Mouse (Mus musculus): ENCODE measurements around the gene Ccdc43. TPM values are rescaled to one million over a fixed set of nuclear protein-coding genes. Genes with fewer than 3 reads are reported as not detected.

Gene Ccdc43
- polyA plus RNA-seq, 1 experiment from 2014 or later = 20.4 TPM

DNA sequence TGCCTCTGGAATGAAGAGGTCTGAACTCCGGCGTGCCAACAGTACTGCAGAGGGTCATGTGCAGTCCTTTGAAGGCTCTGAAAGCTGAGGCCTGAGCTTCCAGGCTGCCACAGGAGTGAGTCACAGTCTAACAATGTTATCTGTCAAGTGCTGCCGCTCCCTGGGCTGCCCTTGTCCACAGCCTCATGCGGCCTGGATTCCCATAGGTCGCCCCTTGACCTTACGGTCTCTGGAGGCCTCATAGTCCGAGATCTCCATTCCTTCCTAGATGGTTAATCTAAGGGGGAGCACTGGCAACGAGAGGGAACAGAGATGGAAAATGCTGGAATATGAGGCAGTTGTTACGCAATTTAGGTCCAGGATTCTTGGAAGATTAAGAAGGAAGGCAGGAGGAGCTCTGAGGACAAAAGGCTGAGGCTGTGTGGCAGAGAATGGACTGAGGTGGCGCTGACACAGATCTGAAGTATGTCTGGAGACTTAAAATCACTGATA, 53.6 kb downstream of the Ccdc43 start:
- H3K27ac ChIP-seq (ENCODE audit: low read length) = peak overlapping the region; percentile 65

GRCm38 (mm10) chr11:102636887-102637286, 60.7 kb downstream of the Ccdc43 start:
- H3K27ac ChIP-seq (ENCODE audit: low read length) = no peak overlapping the region
- WGBS = 23% methylated on average over 12 of the region's 12 CpGs
- ATAC-seq = peak; percentile 47

More for the DNA sequence above, 53.6 kb downstream of the Ccdc43 start:
- TF ChIP-seq CTCF (IDR thresholded peaks at IDR 0.05) = peak; percentile 34
- peak; percentile 96 for TF ChIP-seq EP300 (IDR thresholded peaks at IDR 0.05)
- WGBS = 22% methylated on average over 10 of the region's 10 CpGs
- Histone ChIP-seq H3K4me2 (replicated peaks; ENCODE audit: low read depth, low read length) (no peak overlapping the region), H3K9ac (replicated peaks; ENCODE audit: low read depth) (no peak overlapping the region), H3K36me3 (ENCODE audit: insufficient read depth, low read length) (no peaks in the 10 kb centered on the region), H3K4me3 (ENCODE audit: low read depth, low read length) (no peak overlapping the region), H3K9me3 (ENCODE audit: low read length) (no peaks in the 10 kb centered on the region), H3K27me3 (replicated peaks; ENCODE audit: insufficient read depth, low read length) (no peaks in the 10 kb centered on the region), H3K4me1 (ENCODE audit: insufficient read depth, low read depth, low read length) (no peaks in the 10 kb centered on the region)
- ATAC-seq (peak; percentile 98), DNase-seq (ENCODE audit: low spot score) (peak; percentile 96)

More at GRCm38 (mm10) chr11:102636887-102637286, 60.7 kb downstream of the Ccdc43 start:
- Histone ChIP-seq H3K36me3 (ENCODE audit: insufficient read depth, low read length) (no peaks in the 10 kb centered on the region), H3K9me3 (ENCODE audit: low read length) (no peaks in the 10 kb centered on the region), H3K27me3 (replicated peaks; ENCODE audit: insufficient read depth, low read length) (no peaks in the 10 kb centered on the region), H3K9ac (replicated peaks; ENCODE audit: low read depth) (no peak overlapping the region), H3K4me3 (ENCODE audit: low read depth, low read length) (no peak overlapping the region), H3K4me1 (ENCODE audit: insufficient read depth, low read depth, low read length) (no peaks in the 10 kb centered on the region; the same call in 1 of the 2 replicates), H3K4me2 (replicated peaks; ENCODE audit: low read depth, low read length) (no peak overlapping the region)
- TF ChIP-seq CTCF (IDR thresholded peaks at IDR 0.05) = no peak
- no peak for TF ChIP-seq EP300 (IDR thresholded peaks at IDR 0.05)
- DNase-seq (ENCODE audit: low spot score) = peak; percentile 40

Small RNAs within 50 kb of the gene (microRNA-seq; reads per million reads assigned to microRNA genes)
- gene Gm22920 = not detected

Other genes starting within 250 kb of the Ccdc43 start
- 13.0 and 14.9 TPM in 2 replicates for gene Itga2b, start 227.7 kb downstream of the Ccdc43 start, polyA plus RNA-seq (2015; fragmentation: Nextera tagmentation; extraction: Ambion mirVana)
- 25.3 and 27.4 TPM in 2 replicates for gene Gpatch8, start 141.4 kb downstream of the Ccdc43 start, polyA plus RNA-seq (2015; fragmentation: Nextera tagmentation; extraction: Ambion mirVana)
- gene Gm11627, start 118.3 kb downstream of the Ccdc43 start, polyA plus RNA-seq (2015; fragmentation: Nextera tagmentation; extraction: Ambion mirVana) = 8.0 and 11.4 TPM in 2 replicates
- gene Fzd2, start 93.4 kb downstream of the Ccdc43 start, polyA plus RNA-seq (2015; fragmentation: Nextera tagmentation; extraction: Ambion mirVana) = 19.6 and 20.8 TPM in 2 replicates
- 0.04 and 0.05 TPM in 2 replicates for gene Meioc, start 34.1 kb downstream of the Ccdc43 start, polyA plus RNA-seq (2015; fragmentation: Nextera tagmentation; extraction: Ambion mirVana)
- 0.78 and 1.8 TPM in 2 replicates for gene Adam11, start 63.7 kb upstream of the Ccdc43 start, polyA plus RNA-seq (2015; fragmentation: Nextera tagmentation; extraction: Ambion mirVana)
- 35.9 and 37.0 TPM in 2 replicates for gene Gjc1, start 121.9 kb upstream of the Ccdc43 start, polyA plus RNA-seq (2015; fragmentation: Nextera tagmentation; extraction: Ambion mirVana)
- 111 and 138 TPM in 2 replicates for gene Higd1b, start 138.1 kb upstream of the Ccdc43 start, polyA plus RNA-seq (2015; fragmentation: Nextera tagmentation; extraction: Ambion mirVana)
- gene Eftud2, start 183.2 kb upstream of the Ccdc43 start, polyA plus RNA-seq (2015; fragmentation: Nextera tagmentation; extraction: Ambion mirVana) = 67.1 and 72.9 TPM in 2 replicates
- 3.9 and 4.4 TPM in 2 replicates for gene Ccdc103, start 183.4 kb upstream of the Ccdc43 start, polyA plus RNA-seq (2015; fragmentation: Nextera tagmentation; extraction: Ambion mirVana)
- not detected in 2 replicates for gene Fam187a, start 187.4 kb upstream of the Ccdc43 start, polyA plus RNA-seq (2015; fragmentation: Nextera tagmentation; extraction: Ambion mirVana)
- 0.05 and 0.12 TPM in 2 replicates for gene Gfap, start 203.1 kb upstream of the Ccdc43 start, polyA plus RNA-seq (2015; fragmentation: Nextera tagmentation; extraction: Ambion mirVana)
- 0.33 and 0.36 TPM in 2 replicates for gene Kif18b, start 227.3 kb upstream of the Ccdc43 start, polyA plus RNA-seq (2015; fragmentation: Nextera tagmentation; extraction: Ambion mirVana)
- gene C1ql1, start 248.9 kb upstream of the Ccdc43 start, polyA plus RNA-seq (2015; fragmentation: Nextera tagmentation; extraction: Ambion mirVana) = 0.30 and 0.31 TPM in 2 replicates